Mouse (Mus musculus) ES-Bruce4 (cell line): ENCODE data around the gene Fbxo17. TPM values are rescaled to one million over a fixed set of nuclear protein-coding genes. Genes with fewer than 3 reads are reported as not detected.
"Not testable (repeated sequence)": the region's sequence is repeated elsewhere in the genome, so short reads cannot be mapped to it uniquely, and the experiment has no call there.

ENCODE experiments used
- H3K27ac ChIP-seq: 2 replicates; pipeline ENCODE4 v1.5.1; 2012; ENCODE audit warnings: low read length, inconsistent platforms; ENCODE audit not compliant: insufficient read depth
- H3K27me3 ChIP-seq: 2 replicates; pipeline ENCODE4 v1.6.1; 2012; ENCODE audit warnings: mild to moderate bottlenecking, low read length, inconsistent platforms; ENCODE audit not compliant: control insufficient read depth, poor library complexity, insufficient read depth, severe bottlenecking
- H3K36me3 ChIP-seq: 2 replicates; pipeline ENCODE4 v1.6.1; 2012; ENCODE audit warnings: inconsistent platforms, mild to moderate bottlenecking, low read length, moderate library complexity; ENCODE audit not compliant: control insufficient read depth, poor library complexity, insufficient read depth, severe bottlenecking
- H3K4me1 ChIP-seq: one replicate; pipeline ENCODE4 v1.8.1; 2011; ENCODE audit warnings: low read length; ENCODE audit not compliant: control insufficient read depth, insufficient read depth
- H3K4me3 ChIP-seq: 2 replicates; pipeline ENCODE4 v1.5.1; 2011; ENCODE audit warnings: low read depth, mild to moderate bottlenecking, low read length
- H3K9ac ChIP-seq: 2 replicates; pipeline ENCODE4 v1.6.1; 2012; ENCODE audit warnings: low read depth, mild to moderate bottlenecking, inconsistent platforms; ENCODE audit not compliant: poor library complexity, severe bottlenecking
- H3K9me3 ChIP-seq: replicated peaks from 2 replicates; pipeline ENCODE4 v1.6.1; 2012; ENCODE audit warnings: mild to moderate bottlenecking, low read length, inconsistent platforms; ENCODE audit not compliant: control insufficient read depth, poor library complexity, insufficient read depth, severe bottlenecking
- CTCF ChIP-seq: IDR thresholded peaks from one replicate; pipeline ENCODE4 v1.8.1; 2011; ENCODE audit warnings: low read depth, low read length
- EP300 ChIP-seq: IDR thresholded peaks from 2 replicates; pipeline ENCODE4 v1.6.1; 2011; ENCODE audit warnings: low read depth, low read length; ENCODE audit not compliant: insufficient read depth
- POLR2A ChIP-seq: IDR thresholded peaks from one replicate; pipeline ENCODE4 v1.8.1; 2011; ENCODE audit warnings: low read length; ENCODE audit not compliant: insufficient read depth
- polyA plus RNA-seq: library from polyadenylated mRNA; stranded (reverse); fragments of >200 nt; gene quantifications from 2 replicates; pipeline ENCODE4 v1.2.4, GENCODE M21; 2011; ENCODE audit warnings: low read depth; ENCODE audit not compliant: missing spikeins, insufficient read depth, insufficient read length

The Fbxo17 gene
- polyA plus RNA-seq, 1 experiment = 7.0 TPM

DNA sequence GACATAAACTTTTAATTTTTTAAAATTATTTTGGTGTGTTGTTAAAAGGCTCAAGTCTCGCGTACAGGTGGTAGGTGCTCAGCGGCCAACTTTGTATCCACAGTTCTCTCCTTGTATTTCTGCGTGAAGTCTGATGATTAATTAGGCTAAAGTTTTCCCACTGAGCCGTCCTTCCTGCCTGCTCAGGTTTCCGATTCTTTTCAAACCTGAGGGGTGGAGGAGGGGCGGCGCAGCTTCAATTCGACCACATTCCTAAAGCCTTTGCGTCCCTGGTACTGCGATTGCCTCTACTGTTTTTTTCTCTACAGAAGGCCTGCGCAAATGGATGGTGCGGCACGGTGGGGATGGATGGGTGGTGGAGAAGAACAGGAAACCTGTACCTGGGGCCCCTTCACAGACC is 22.2 kb upstream of the Fbxo17 start:
- Histone ChIP-seq H3K4me3 (peak overlapping the region; percentile 53), H3K27me3 (no peaks in the 10 kb centered on the region), H3K9me3 (no peaks in the 10 kb centered on the region), H3K27ac (peak overlapping the region; percentile 86), H3K36me3 (no peaks in the 10 kb centered on the region), H3K9ac (peak overlapping the region; percentile 51), H3K4me1 (no peaks in the 10 kb centered on the region)
- no peak for TF ChIP-seq CTCF
- TF ChIP-seq EP300 = peak; percentile 66; the same call in 1 of the 2 replicates
- no peak for TF ChIP-seq POLR2A

DNA sequence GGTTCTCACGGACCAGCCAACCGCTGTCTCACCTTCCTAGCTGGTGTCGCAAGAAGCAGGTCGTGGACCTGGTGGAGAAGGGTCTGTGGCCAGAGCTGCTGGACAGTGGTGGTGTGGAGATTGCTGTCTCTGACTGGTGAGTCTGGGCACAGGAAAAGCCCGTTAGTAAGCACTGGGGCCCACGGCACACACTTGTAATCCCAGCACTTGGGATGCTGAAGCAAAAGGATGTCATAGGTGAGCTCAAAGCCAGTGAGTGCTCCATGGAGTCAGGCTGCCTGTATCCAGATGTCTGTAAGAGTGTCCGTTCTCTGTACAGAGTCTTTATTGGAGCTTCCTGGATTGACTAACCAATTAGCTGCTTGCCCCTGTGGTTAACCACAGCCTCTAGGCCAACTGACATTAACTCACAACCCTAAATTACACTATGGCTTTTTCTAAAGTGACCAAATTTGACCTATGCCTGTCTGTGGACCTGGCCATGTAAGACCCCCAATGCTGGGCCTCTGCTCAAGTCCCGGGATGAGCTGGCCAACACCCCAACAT is 21.6 kb upstream of the Fbxo17 start:
- TF ChIP-seq EP300 (no peak), CTCF (no peak), POLR2A (no peak)
- Histone ChIP-seq H3K27me3 (no peaks in the 10 kb centered on the region), H3K9ac (peak overlapping the region; percentile 51), H3K36me3 (no peaks in the 10 kb centered on the region), H3K4me3 (peak overlapping the region; percentile 34), H3K27ac (no peak overlapping the region), H3K9me3 (no peaks in the 10 kb centered on the region), H3K4me1 (no peaks in the 10 kb centered on the region)

DNA sequence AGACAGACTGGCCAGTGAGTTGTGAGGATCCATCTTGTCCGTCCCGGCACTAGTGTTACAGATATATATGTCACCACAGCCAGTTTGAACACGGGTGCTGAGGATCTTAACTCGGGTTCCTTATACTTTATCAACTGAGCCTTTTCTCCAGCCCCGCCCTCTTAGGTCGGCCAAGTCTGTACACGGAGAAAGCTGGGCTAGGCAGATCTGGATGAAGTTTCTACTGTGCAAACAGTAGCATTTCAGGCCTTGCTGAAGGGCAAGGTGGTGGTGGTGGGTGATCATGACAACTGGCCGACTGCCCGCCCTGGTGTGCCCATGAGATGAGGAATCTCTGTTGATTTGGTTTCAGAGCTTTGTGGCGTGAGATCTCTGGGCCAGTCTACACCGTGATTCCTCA is 19.3 kb upstream of the Fbxo17 start:
- peaks cover 3% of the 10 kb centered on the region; the same call in 1 of the 2 replicates for H3K9me3 ChIP-seq
- no peak overlapping the region for H3K27ac ChIP-seq
- TF ChIP-seq CTCF (no peak), EP300 (no peak), POLR2A (no peak)
- H3K36me3 ChIP-seq = no peaks in the 10 kb centered on the region
- H3K9ac ChIP-seq = no peak overlapping the region
- H3K4me1 ChIP-seq = no peaks in the 10 kb centered on the region
- no peaks in the 10 kb centered on the region for H3K27me3 ChIP-seq
- no peak overlapping the region for H3K4me3 ChIP-seq

DNA sequence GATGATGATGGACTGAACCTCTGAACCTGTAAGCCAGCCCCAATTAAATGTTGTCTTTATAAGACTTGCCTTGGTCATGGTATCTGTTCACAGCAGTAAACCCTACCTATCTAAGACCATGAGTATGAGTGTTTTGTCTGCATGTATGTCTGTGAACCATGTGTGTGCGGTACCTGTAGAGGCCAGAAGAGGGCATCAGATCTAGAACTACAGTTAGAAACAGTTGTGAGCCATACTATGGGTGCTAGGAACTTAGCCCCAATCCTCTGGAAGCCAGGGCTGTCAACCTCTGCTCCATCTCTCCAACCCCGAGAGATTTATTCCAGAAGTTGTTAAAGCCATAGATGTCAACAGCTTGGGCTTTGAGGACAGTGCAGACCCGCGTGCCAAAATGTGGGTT is 16.3 kb upstream of the Fbxo17 start:
- Histone ChIP-seq H3K36me3 (no peaks in the 10 kb centered on the region), H3K27ac (no peak overlapping the region), H3K9ac (no peak overlapping the region), H3K4me3 (no peak overlapping the region), H3K9me3 (peaks cover 3% of the 10 kb centered on the region; the same call in 1 of the 2 replicates), H3K27me3 (no peaks in the 10 kb centered on the region), H3K4me1 (no peaks in the 10 kb centered on the region)
- TF ChIP-seq CTCF (no peak), EP300 (no peak), POLR2A (no peak)

DNA sequence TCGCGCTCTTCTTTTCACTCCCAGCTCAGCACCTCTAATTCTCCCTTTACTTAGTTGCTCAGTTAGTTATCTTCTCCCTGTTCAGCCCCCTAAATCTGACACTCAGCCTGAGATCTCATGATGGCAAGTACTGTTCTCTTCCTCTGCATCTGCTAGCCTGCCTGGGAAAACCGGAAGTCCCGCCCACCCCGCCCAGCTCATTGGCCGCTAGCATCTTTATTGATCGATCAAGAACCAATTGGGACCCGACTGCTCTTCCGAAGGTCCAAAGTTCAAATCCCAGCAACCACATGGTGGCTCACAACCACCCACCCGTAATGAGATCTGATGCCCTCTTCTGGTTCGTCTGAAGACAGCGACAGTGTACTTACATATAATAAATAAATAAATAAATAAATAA is 15.3 kb upstream of the Fbxo17 start:
- H3K9me3 ChIP-seq, H3K27ac ChIP-seq, H3K27me3 ChIP-seq: not testable (repeated sequence)

DNA sequence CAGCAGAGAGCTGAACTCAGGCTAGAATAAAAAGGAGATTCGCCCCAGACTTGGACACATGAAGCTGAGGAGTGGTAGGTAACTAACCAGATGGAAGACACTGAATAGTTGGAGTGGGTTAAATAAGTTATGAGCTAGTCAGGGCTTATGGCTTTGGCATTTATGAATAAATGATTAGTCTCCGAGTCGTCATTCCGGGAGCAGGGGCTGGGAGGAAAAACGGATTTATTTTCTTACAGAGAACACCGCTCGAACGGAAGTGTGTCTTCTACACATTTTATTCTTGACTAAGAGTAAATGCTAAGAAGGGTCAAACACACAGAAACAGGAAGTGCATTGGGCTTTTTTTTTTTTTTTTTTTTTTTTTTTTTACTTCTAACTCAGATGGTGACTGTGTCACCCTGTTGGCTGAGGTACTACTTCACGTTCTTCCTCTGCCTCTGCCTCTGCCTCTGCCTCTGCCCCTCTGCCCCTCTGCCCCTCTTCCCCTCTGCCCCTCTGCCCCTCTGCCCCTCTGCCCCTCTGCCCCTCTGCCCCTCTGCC is 13.9 kb upstream of the Fbxo17 start:
- no peaks in the 10 kb centered on the region for H3K4me1 ChIP-seq
- no peak overlapping the region for H3K4me3 ChIP-seq
- H3K27me3 ChIP-seq = no peaks in the 10 kb centered on the region
- peaks cover 3% of the 10 kb centered on the region; the same call in 1 of the 2 replicates for H3K9me3 ChIP-seq
- no peak overlapping the region for H3K9ac ChIP-seq
- H3K27ac ChIP-seq = no peak overlapping the region
- no peak for TF ChIP-seq POLR2A
- TF ChIP-seq EP300 = no peak
- no peak for TF ChIP-seq CTCF
- no peaks in the 10 kb centered on the region for H3K36me3 ChIP-seq

More for the DNA sequence above, 15.3 kb upstream of the Fbxo17 start:
- not testable (repeated sequence) for H3K4me1 ChIP-seq, H3K9ac ChIP-seq, H3K4me3 ChIP-seq, H3K36me3 ChIP-seq
